Mouse (Mus musculus): Measurements from ENCODE around the gene Nom1. TPM values are rescaled to one million over a fixed set of nuclear protein-coding genes. Genes with fewer than 3 reads are reported as not detected.
"Not testable (repeated sequence)": the region's sequence is repeated elsewhere in the genome, so short reads cannot be mapped to it uniquely, and the experiment has no call there.

The Nom1 gene
- polyA plus RNA-seq, 1 experiment from 2014 or later = 14.9 TPM

GRCm38 (mm10) chr5:29436728-29437127 lies 2.3 kb downstream of the Nom1 start:
- Histone ChIP-seq H3K4me3 (replicated peaks) (peak overlapping the region; percentile 95; the same call in 1 of the 2 replicates), H3K4me1 (replicated peaks) (peaks cover 26% of the 10 kb centered on the region), H3K4me2 (peak overlapping the region; percentile 88), H3K36me3 (replicated peaks) (peaks cover 45% of the 10 kb centered on the region), H3K27me3 (peaks cover 13% of the 10 kb centered on the region)
- not testable (repeated sequence) for H3K9me3 ChIP-seq (replicated peaks); ATAC-seq (ENCODE audit: insufficient read depth); H3K27ac ChIP-seq (replicated peaks); H3K9ac ChIP-seq
- 63% methylated on average over 6 of the region's 6 CpGs for WGBS (ENCODE audit: insufficient replicate concordance)

- ATAC-seq (ENCODE audit: insufficient read depth) = no peak
- Histone ChIP-seq H3K27ac (replicated peaks) (no peak overlapping the region), H3K9ac (no peak overlapping the region), H3K36me3 (replicated peaks) (peaks cover 95% of the 10 kb centered on the region), H3K27me3 (no peaks in the 10 kb centered on the region), H3K4me1 (replicated peaks) (no peaks in the 10 kb centered on the region), H3K4me2 (no peak overlapping the region), H3K9me3 (replicated peaks) (no peaks in the 10 kb centered on the region), H3K4me3 (replicated peaks) (no peak overlapping the region)
- 80% methylated on average over 2 of the region's 2 CpGs for WGBS (ENCODE audit: insufficient replicate concordance)
These were observed 10.8 kb downstream of the Nom1 start for GRCm38 (mm10) chr5:29445275-29445674.

- Histone ChIP-seq H3K4me3 (replicated peaks) (no peak overlapping the region), H3K27me3 (no peaks in the 10 kb centered on the region), H3K9ac (no peak overlapping the region), H3K27ac (replicated peaks) (no peak overlapping the region), H3K36me3 (replicated peaks) (peaks cover 69% of the 10 kb centered on the region), H3K9me3 (replicated peaks) (no peaks in the 10 kb centered on the region), H3K4me2 (no peak overlapping the region), H3K4me1 (replicated peaks) (no peaks in the 10 kb centered on the region)
- WGBS (ENCODE audit: insufficient replicate concordance) = 65% methylated on average over 4 of the region's 4 CpGs
- no peak for ATAC-seq (ENCODE audit: insufficient read depth)
These were observed 17.9 kb downstream of the Nom1 start for GRCm38 (mm10) chr5:29452352-29452751.

GRCm38 (mm10) chr5:29456895-29457656 lies 22.6 kb downstream of the Nom1 start:
- no peak overlapping the region for H3K4me3 ChIP-seq (replicated peaks)
- 59% methylated on average over 5 of the region's 5 CpGs for WGBS (ENCODE audit: insufficient replicate concordance)

GRCm38 (mm10) chr5:29462943-29463686 lies 28.7 kb downstream of the Nom1 start:
- H3K36me3 ChIP-seq (replicated peaks) = no peaks in the 10 kb centered on the region
- H3K9me3 ChIP-seq (replicated peaks) = no peaks in the 10 kb centered on the region
- H3K4me2 ChIP-seq = no peak overlapping the region
- no peak overlapping the region for H3K27ac ChIP-seq (replicated peaks)
- 52% methylated on average over 9 of the region's 9 CpGs for WGBS (ENCODE audit: insufficient replicate concordance)
- no peak overlapping the region for H3K4me3 ChIP-seq (replicated peaks)
- H3K4me1 ChIP-seq (replicated peaks) = 0 out of 2 replicates have a peak, but pooled peaks cover 6% of the 10 kb centered on the region
- peaks cover 36% of the 10 kb centered on the region for H3K27me3 ChIP-seq
- H3K9ac ChIP-seq = no peak overlapping the region
- no peak for ATAC-seq (ENCODE audit: insufficient read depth)

More at GRCm38 (mm10) chr5:29456895-29457656, 22.6 kb downstream of the Nom1 start:
- no peak for ATAC-seq (ENCODE audit: insufficient read depth)
- Histone ChIP-seq H3K9me3 (replicated peaks) (no peaks in the 10 kb centered on the region), H3K9ac (no peak overlapping the region), H3K36me3 (replicated peaks) (peaks cover 27% of the 10 kb centered on the region), H3K27me3 (no peaks in the 10 kb centered on the region), H3K4me2 (no peak overlapping the region), H3K4me1 (replicated peaks) (no peaks in the 10 kb centered on the region), H3K27ac (replicated peaks) (no peak overlapping the region)

GRCm38 (mm10) chr5:29467489-29468350 lies 33.3 kb downstream of the Nom1 start:
- Histone ChIP-seq H3K9ac (no peak overlapping the region), H3K36me3 (replicated peaks) (no peaks in the 10 kb centered on the region), H3K9me3 (replicated peaks) (no peaks in the 10 kb centered on the region), H3K4me3 (replicated peaks) (peak overlapping the region; percentile 47), H3K27ac (replicated peaks) (no peak overlapping the region), H3K27me3 (peaks cover 82% of the 10 kb centered on the region), H3K4me1 (replicated peaks) (0 out of 2 replicates have a peak, but pooled peaks cover 10% of the 10 kb centered on the region), H3K4me2 (peak overlapping the region; percentile 65)
- no peak for ATAC-seq (ENCODE audit: insufficient read depth)
- 3% methylated on average over 67 of the region's 67 CpGs for WGBS (ENCODE audit: insufficient replicate concordance)

GRCm38 (mm10) chr5:29468351-29469065 lies 34.0 kb downstream of the Nom1 start:
- no peak overlapping the region for H3K9ac ChIP-seq
- no peak for ATAC-seq (ENCODE audit: insufficient read depth)
- H3K4me1 ChIP-seq (replicated peaks) = 0 out of 2 replicates have a peak, but pooled peaks cover 10% of the 10 kb centered on the region
- no peaks in the 10 kb centered on the region for H3K9me3 ChIP-seq (replicated peaks)
- no peaks in the 10 kb centered on the region for H3K36me3 ChIP-seq (replicated peaks)
- no peak overlapping the region for H3K27ac ChIP-seq (replicated peaks)
- H3K27me3 ChIP-seq = peaks cover 84% of the 10 kb centered on the region
- 3% methylated on average over 17 of the region's 17 CpGs for WGBS (ENCODE audit: insufficient replicate concordance)
- peak overlapping the region; percentile 65 for H3K4me2 ChIP-seq
- H3K4me3 ChIP-seq (replicated peaks) = peak overlapping the region; percentile 47

GRCm38 (mm10) chr5:29469501-29469900 lies 35.0 kb downstream of the Nom1 start:
- WGBS (ENCODE audit: insufficient replicate concordance) = 7% methylated on average over 4 of the region's 4 CpGs
- Histone ChIP-seq H3K4me2 (no peak overlapping the region), H3K4me3 (replicated peaks) (no peak overlapping the region), H3K4me1 (replicated peaks) (0 out of 2 replicates have a peak, but pooled peaks cover 10% of the 10 kb centered on the region), H3K27ac (replicated peaks) (no peak overlapping the region), H3K9ac (no peak overlapping the region), H3K27me3 (peaks cover 93% of the 10 kb centered on the region), H3K9me3 (replicated peaks) (no peaks in the 10 kb centered on the region), H3K36me3 (replicated peaks) (no peaks in the 10 kb centered on the region)
- ATAC-seq (ENCODE audit: insufficient read depth) = no peak

- H3K4me1 ChIP-seq (replicated peaks) = 0 out of 2 replicates have a peak, but pooled peaks cover 10% of the 10 kb centered on the region
- H3K4me3 ChIP-seq (replicated peaks) = no peak overlapping the region
- H3K4me2 ChIP-seq = no peak overlapping the region
- H3K9me3 ChIP-seq (replicated peaks) = no peaks in the 10 kb centered on the region
- H3K36me3 ChIP-seq (replicated peaks) = no peaks in the 10 kb centered on the region
- H3K27me3 ChIP-seq = peaks cover 100% of the 10 kb centered on the region
- ATAC-seq (ENCODE audit: insufficient read depth) = no peak
- WGBS (ENCODE audit: insufficient replicate concordance) = 11% methylated on average over 5 of the region's 5 CpGs
- H3K9ac ChIP-seq = no peak overlapping the region
- no peak overlapping the region for H3K27ac ChIP-seq (replicated peaks)
These were observed 35.8 kb downstream of the Nom1 start for GRCm38 (mm10) chr5:29470271-29470670.

GRCm38 (mm10) chr5:29470851-29471394 lies 36.5 kb downstream of the Nom1 start:
- Histone ChIP-seq H3K4me3 (replicated peaks) (no peak overlapping the region), H3K4me2 (no peak overlapping the region), H3K27ac (replicated peaks) (no peak overlapping the region), H3K4me1 (replicated peaks) (0 out of 2 replicates have a peak, but pooled peaks cover 10% of the 10 kb centered on the region), H3K9me3 (replicated peaks) (no peaks in the 10 kb centered on the region), H3K36me3 (replicated peaks) (no peaks in the 10 kb centered on the region), H3K9ac (no peak overlapping the region), H3K27me3 (peaks cover 100% of the 10 kb centered on the region)
- WGBS (ENCODE audit: insufficient replicate concordance) = 6% methylated on average over 20 of the region's 20 CpGs
- no peak for ATAC-seq (ENCODE audit: insufficient read depth)
